Mouse (Mus musculus) forebrain, embryonic 16.5 days (tissue): ENCODE measurements at regions not wholly inside any gene's neighbourhood (a gene's known extent, or its start where the extent isn't known, plus 50 kb on each side); places are given as distances from the start of the nearest gene placed in this dataset.
A peak's percentile ranks its signal among the peaks of the same experiment; 100 is the strongest.
"Not testable (repeated sequence)": the region's sequence is repeated elsewhere in the genome, so short reads cannot be mapped to it uniquely, and the experiment has no call there.

Experiments
- ATAC-seq: fragments of 200-750 bp; cut with Nextera tagmentation; 2 replicates; pipeline ENCODE4 v1.8.0; 2017; ENCODE audit warnings: mild to moderate bottlenecking, moderate library complexity
- H3K27ac ChIP-seq: fragments of 300-500 bp; sonication (generic); 2 replicates; pipeline ENCODE4 v1.5.1; 2014; ENCODE audit warnings: low read length, control low read depth
- H3K27me3 ChIP-seq: fragments of 300-500 bp; sonication (generic); replicated peaks from 2 replicates; pipeline ENCODE4 v1.6.1; 2014; ENCODE audit warnings: low read length; ENCODE audit not compliant: control insufficient read depth, insufficient read depth
- H3K36me3 ChIP-seq: fragments of 300-500 bp; sonication (generic); 2 replicates; pipeline ENCODE4 v1.6.1; 2014; ENCODE audit not compliant: control insufficient read depth, insufficient read depth
- H3K4me1 ChIP-seq: fragments of 300-500 bp; sonication (generic); replicated peaks from 2 replicates; pipeline ENCODE4 v1.6.1; 2014; ENCODE audit warnings: low read length; ENCODE audit not compliant: control insufficient read depth, insufficient read depth
- H3K4me2 ChIP-seq: fragments of 300-500 bp; sonication (generic); 2 replicates; pipeline ENCODE4 v1.6.1; 2014; ENCODE audit warnings: mild to moderate bottlenecking, low read length, control low read depth
- H3K4me3 ChIP-seq: fragments of 300-500 bp; sonication (generic); replicated peaks from 2 replicates; pipeline ENCODE4 v1.5.1; 2014; ENCODE audit warnings: mild to moderate bottlenecking, low read length, control low read depth
- H3K9ac ChIP-seq: fragments of 300-500 bp; sonication (generic); replicated peaks from 2 replicates; pipeline ENCODE4 v1.6.1; 2014; ENCODE audit warnings: low read depth, low read length, control low read depth
- H3K9me3 ChIP-seq: fragments of 300-500 bp; sonication (generic); 2 replicates; pipeline ENCODE4 v1.6.1; 2016; ENCODE audit warnings: low read length; ENCODE audit not compliant: control insufficient read depth
- WGBS: fragments of 180-500 bp; shearing (Covaris S2); extraction: QIAGEN DNeasy Blood & Tissue Kit; methylation state at CpG from one replicate; pipeline ENCODE4 v1.1.7; 2014; 5-methylcytosine and 5-hydroxymethylcytosine counted together

- peak; percentile 89 for ATAC-seq
- Histone ChIP-seq H3K4me2 (peak overlapping the region; percentile 62), H3K9me3 (no peaks in the 10 kb centered on the region), H3K36me3 (no peaks in the 10 kb centered on the region), H3K4me1 (no peaks in the 10 kb centered on the region), H3K9ac (peak overlapping the region; percentile 44), H3K4me3 (peak overlapping the region; percentile 41), H3K27me3 (no peaks in the 10 kb centered on the region), H3K27ac (no peak overlapping the region)
- WGBS: 1% methylated on average over 18 of the region's 18 CpGs
Observed at GRCm38 (mm10) chr3:130818467-130819030, 88.4 kb upstream of the Rpl34 start.

DNA sequence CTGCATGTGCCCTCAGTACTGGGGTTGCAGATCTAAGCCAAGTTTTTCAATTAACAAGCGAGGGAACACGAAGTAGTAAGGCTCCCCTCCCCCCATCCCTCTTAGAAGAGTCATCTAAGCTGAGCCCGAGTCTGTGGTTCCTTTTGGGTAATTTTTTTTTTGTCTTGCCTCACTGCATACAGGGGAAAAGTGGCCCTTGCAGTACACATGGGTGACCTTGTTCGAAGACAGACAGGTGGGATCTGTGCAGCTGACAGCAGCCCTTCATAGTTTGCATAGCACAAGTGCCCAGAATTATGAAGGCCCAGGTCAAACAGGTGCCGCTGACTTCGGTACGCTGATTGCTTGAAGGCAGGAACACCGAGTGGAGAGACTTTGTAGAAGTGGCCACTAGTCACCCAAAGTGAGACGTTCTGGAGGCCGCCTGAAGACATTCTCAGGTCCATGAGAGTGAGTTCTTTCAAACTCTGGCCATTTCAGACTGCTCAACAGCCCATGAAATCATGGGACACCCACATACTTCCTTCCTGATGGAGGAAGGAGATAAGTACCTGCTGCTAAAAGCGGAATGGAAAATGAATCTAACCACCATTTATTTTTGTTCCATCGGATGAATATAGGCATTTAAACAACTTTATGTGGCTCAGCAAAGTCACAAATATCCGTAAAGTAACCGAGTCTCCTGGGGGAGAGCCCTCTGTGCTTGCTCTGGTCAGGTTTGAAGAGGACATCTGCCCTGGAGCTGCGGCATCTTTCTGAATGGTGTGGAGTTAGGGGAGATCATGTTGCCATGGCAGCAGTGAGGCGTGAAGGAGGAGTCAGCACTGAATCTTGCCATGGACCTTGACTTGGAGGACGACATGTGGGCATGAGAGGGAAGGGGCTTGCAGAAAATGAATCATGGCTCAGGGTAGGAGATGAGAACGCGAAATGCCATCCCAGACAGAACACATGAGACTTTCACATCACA lies 79.8 kb upstream of the Rpl34 start:
- H3K9me3 ChIP-seq: no peaks in the 10 kb centered on the region
- no peaks in the 10 kb centered on the region for H3K27me3 ChIP-seq
- H3K4me3 ChIP-seq: no peak overlapping the region
- WGBS: 76% methylated on average over 19 of the region's 19 CpGs
- no peak overlapping the region for H3K9ac ChIP-seq
- H3K4me2 ChIP-seq: no peak overlapping the region
- no peaks in the 10 kb centered on the region for H3K4me1 ChIP-seq
- no peaks in the 10 kb centered on the region for H3K36me3 ChIP-seq
- ATAC-seq: no peak
- no peak overlapping the region for H3K27ac ChIP-seq

GRCm38 (mm10) chr3:130805345-130805744 lies 75.1 kb upstream of the Rpl34 start:
- no peak for ATAC-seq
- H3K4me3 ChIP-seq: no peak overlapping the region
- no peaks in the 10 kb centered on the region for H3K27me3 ChIP-seq
- 91% methylated on average over 3 of the region's 3 CpGs for WGBS
- H3K9ac ChIP-seq: no peak overlapping the region
- H3K4me1 ChIP-seq: no peaks in the 10 kb centered on the region
- no peaks in the 10 kb centered on the region for H3K9me3 ChIP-seq
- no peak overlapping the region for H3K27ac ChIP-seq
- H3K4me2 ChIP-seq: no peak overlapping the region
- H3K36me3 ChIP-seq: no peaks in the 10 kb centered on the region

GRCm38 (mm10) chr3:130804327-130804662 lies 74.1 kb upstream of the Rpl34 start:
- H3K27ac ChIP-seq: no peak overlapping the region
- H3K4me1 ChIP-seq: no peaks in the 10 kb centered on the region
- no peak overlapping the region for H3K4me2 ChIP-seq
- H3K9me3 ChIP-seq: no peaks in the 10 kb centered on the region
- no peak for ATAC-seq
- no peaks in the 10 kb centered on the region for H3K27me3 ChIP-seq
- no peaks in the 10 kb centered on the region for H3K36me3 ChIP-seq
- H3K9ac ChIP-seq: no peak overlapping the region
- 80% methylated on average over 6 of the region's 6 CpGs for WGBS
- no peak overlapping the region for H3K4me3 ChIP-seq

- Histone ChIP-seq H3K9ac (no peak overlapping the region), H3K4me3 (no peak overlapping the region), H3K27ac (no peak overlapping the region), H3K9me3 (no peaks in the 10 kb centered on the region), H3K4me1 (no peaks in the 10 kb centered on the region), H3K27me3 (no peaks in the 10 kb centered on the region), H3K4me2 (no peak overlapping the region), H3K36me3 (no peaks in the 10 kb centered on the region)
- WGBS: 75% methylated on average over 12 of the region's 12 CpGs
- no peak for ATAC-seq
Observed at GRCm38 (mm10) chr3:130803591-130804326, 73.6 kb upstream of the Rpl34 start.

GRCm38 (mm10) chr3:130800016-130800415 lies 69.8 kb upstream of the Rpl34 start:
- H3K4me1 ChIP-seq: no peaks in the 10 kb centered on the region
- H3K27me3 ChIP-seq: no peaks in the 10 kb centered on the region
- no peak overlapping the region for H3K9ac ChIP-seq
- no peak overlapping the region for H3K4me2 ChIP-seq
- 87% methylated on average over 2 of the region's 2 CpGs for WGBS
- no peak overlapping the region for H3K4me3 ChIP-seq
- H3K36me3 ChIP-seq: no peaks in the 10 kb centered on the region
- ATAC-seq: no peak
- no peak overlapping the region for H3K27ac ChIP-seq
- no peaks in the 10 kb centered on the region for H3K9me3 ChIP-seq

- not testable (repeated sequence) for H3K9me3 ChIP-seq, H3K4me2 ChIP-seq, H3K4me3 ChIP-seq, H3K4me1 ChIP-seq, ATAC-seq, H3K27me3 ChIP-seq, H3K27ac ChIP-seq, H3K36me3 ChIP-seq, H3K9ac ChIP-seq
- WGBS: 100% methylated on average over 1 of the region's 1 CpGs
Observed at GRCm38 (mm10) chr3:130797956-130798355, 67.8 kb upstream of the Rpl34 start.

GRCm38 (mm10) chr3:130796531-130796930 lies 66.3 kb upstream of the Rpl34 start:
- H3K4me2 ChIP-seq: no peak overlapping the region
- no peaks in the 10 kb centered on the region for H3K4me1 ChIP-seq
- no peak for ATAC-seq
- H3K27me3 ChIP-seq: no peaks in the 10 kb centered on the region
- H3K4me3 ChIP-seq: no peak overlapping the region
- H3K36me3 ChIP-seq: no peaks in the 10 kb centered on the region
- no peak overlapping the region for H3K9ac ChIP-seq
- H3K9me3 ChIP-seq: no peaks in the 10 kb centered on the region
- H3K27ac ChIP-seq: no peak overlapping the region
- 88% methylated on average over 8 of the region's 8 CpGs for WGBS

- no peaks in the 10 kb centered on the region for H3K27me3 ChIP-seq
- no peak overlapping the region for H3K27ac ChIP-seq
- H3K4me3 ChIP-seq: no peak overlapping the region
- no peak for ATAC-seq
- 88% methylated on average over 4 of the region's 4 CpGs for WGBS
- H3K36me3 ChIP-seq: no peaks in the 10 kb centered on the region
- no peak overlapping the region for H3K9ac ChIP-seq
- no peaks in the 10 kb centered on the region for H3K9me3 ChIP-seq
- H3K4me2 ChIP-seq: no peak overlapping the region
- no peaks in the 10 kb centered on the region for H3K4me1 ChIP-seq
Observed at GRCm38 (mm10) chr3:130795396-130795795, 65.2 kb upstream of the Rpl34 start.
